Mouse (Mus musculus) large intestine, adult 2 months (tissue): Measurements from ENCODE around the gene Fgfr2. TPM values are rescaled to one million over a fixed set of nuclear protein-coding genes. Genes with fewer than 3 reads are reported as not detected.

Source experiments
- DNase-seq: peaks from one replicate; pipeline ENCODE4 v3.0.0-alpha.2; 2012; ENCODE audit warnings: low read depth, low spot score
- WGBS: fragments of 180-500 bp; shearing (Covaris S2); methylation state at CpG from one replicate; pipeline ENCODE4 v1.1.7; 2018; 5-methylcytosine and 5-hydroxymethylcytosine counted together
- polyA plus RNA-seq: library from polyadenylated mRNA; depleted of rRNA; stranded (reverse); fragments of >200 nt; gene quantifications from 2 replicates; pipeline ENCODE4 v1.2.3, GENCODE M21; 2012

The Fgfr2 gene
- polyA plus RNA-seq, 1 experiment = 35.0 TPM

GRCm38 (mm10) chr7:130653036-130653555 is 2470.1 kb downstream of the Fgfr2 start:
- 74% methylated on average over 6 of the region's 6 CpGs for WGBS
- no peak for DNase-seq

GRCm38 (mm10) chr7:130650621-130651020 is 2472.5 kb downstream of the Fgfr2 start:
- WGBS = 86% methylated on average over 5 of the region's 5 CpGs
- DNase-seq = no peak

GRCm38 (mm10) chr7:130649257-130649656 is 2473.9 kb downstream of the Fgfr2 start:
- WGBS = 21% methylated on average over 7 of the region's 7 CpGs
- no peak for DNase-seq

GRCm38 (mm10) chr7:130648061-130648460 is 2475.1 kb downstream of the Fgfr2 start:
- no peak for DNase-seq
- WGBS = 18% methylated on average over 4 of the region's 4 CpGs

- WGBS = under 1% methylated on average over 18 of the region's 18 CpGs
- no peak for DNase-seq
Measured at GRCm38 (mm10) chr7:130646762-130647139, 2476.4 kb downstream of the Fgfr2 start.

- WGBS = under 1% methylated on average over 55 of the region's 55 CpGs
- no peak for DNase-seq
Measured at GRCm38 (mm10) chr7:130645994-130646761, 2477.0 kb downstream of the Fgfr2 start.

- DNase-seq = no peak
Measured at GRCm38 (mm10) chr7:130645332-130645993, 2477.7 kb downstream of the Fgfr2 start.

GRCm38 (mm10) chr7:130640681-130641080 is 2482.5 kb downstream of the Fgfr2 start:
- DNase-seq = no peak
- WGBS = 66% methylated on average over 9 of the region's 9 CpGs

More at GRCm38 (mm10) chr7:130645332-130645993, 2477.7 kb downstream of the Fgfr2 start:
- 4% methylated on average over 15 of the region's 15 CpGs for WGBS

- 29% methylated on average over 6 of the region's 6 CpGs for WGBS
- DNase-seq = no peak
Measured at GRCm38 (mm10) chr7:130637811-130638210, 2485.3 kb downstream of the Fgfr2 start.

- DNase-seq = no peak
- 49% methylated on average over 4 of the region's 4 CpGs for WGBS
Measured at GRCm38 (mm10) chr7:130636902-130637301, 2486.2 kb downstream of the Fgfr2 start.

- 69% methylated on average over 3 of the region's 3 CpGs for WGBS
- DNase-seq = no peak
Measured at GRCm38 (mm10) chr7:130636274-130636673, 2486.9 kb downstream of the Fgfr2 start.

GRCm38 (mm10) chr7:130635212-130635611 is 2487.9 kb downstream of the Fgfr2 start:
- DNase-seq = no peak
- WGBS = 68% methylated on average over 7 of the region's 7 CpGs

GRCm38 (mm10) chr7:130634259-130634871 is 2488.8 kb downstream of the Fgfr2 start:
- DNase-seq = no peak
- 40% methylated on average over 4 of the region's 4 CpGs for WGBS

GRCm38 (mm10) chr7:130632379-130632732 is 2490.8 kb downstream of the Fgfr2 start:
- 54% methylated on average over 5 of the region's 5 CpGs for WGBS

GRCm38 (mm10) chr7:130631553-130632378 is 2491.4 kb downstream of the Fgfr2 start:
- 29% methylated on average over 22 of the region's 22 CpGs for WGBS
- DNase-seq = no peak

More at GRCm38 (mm10) chr7:130632379-130632732, 2490.8 kb downstream of the Fgfr2 start:
- DNase-seq = no peak

- no peak for DNase-seq
- WGBS = 91% methylated on average over 3 of the region's 3 CpGs
Measured at GRCm38 (mm10) chr7:130630956-130631355, 2492.2 kb downstream of the Fgfr2 start.

- WGBS = 96% methylated on average over 7 of the region's 7 CpGs
- DNase-seq = no peak
Measured at GRCm38 (mm10) chr7:130629999-130630398, 2493.2 kb downstream of the Fgfr2 start.

GRCm38 (mm10) chr7:130628601-130629000 is 2494.5 kb downstream of the Fgfr2 start:
- no peak for DNase-seq
- 58% methylated on average over 1 of the region's 1 CpGs for WGBS

GRCm38 (mm10) chr7:130625361-130625760 is 2497.8 kb downstream of the Fgfr2 start:
- WGBS = 94% methylated on average over 7 of the region's 7 CpGs
- DNase-seq = no peak

- DNase-seq = no peak
- WGBS = 96% methylated on average over 9 of the region's 9 CpGs
Measured at GRCm38 (mm10) chr7:130624299-130624698, 2498.9 kb downstream of the Fgfr2 start.
